Mouse (Mus musculus): ENCODE measurements around the gene Ctnna3.

Gene Ctnna3

GRCm38 (mm10) chr10:63714151-63714550, 284.3 kb downstream of the Ctnna3 start:
- no peak for DNase-seq

- DNase-seq, result no peak
Observed at GRCm38 (mm10) chr10:63768871-63769270, 339.0 kb downstream of the Ctnna3 start.

- DNase-seq, result no peak
Observed at GRCm38 (mm10) chr10:63771656-63772055, 341.8 kb downstream of the Ctnna3 start.

- no peak for DNase-seq
Observed at GRCm38 (mm10) chr10:63772074-63772473, 342.2 kb downstream of the Ctnna3 start.

DNA sequence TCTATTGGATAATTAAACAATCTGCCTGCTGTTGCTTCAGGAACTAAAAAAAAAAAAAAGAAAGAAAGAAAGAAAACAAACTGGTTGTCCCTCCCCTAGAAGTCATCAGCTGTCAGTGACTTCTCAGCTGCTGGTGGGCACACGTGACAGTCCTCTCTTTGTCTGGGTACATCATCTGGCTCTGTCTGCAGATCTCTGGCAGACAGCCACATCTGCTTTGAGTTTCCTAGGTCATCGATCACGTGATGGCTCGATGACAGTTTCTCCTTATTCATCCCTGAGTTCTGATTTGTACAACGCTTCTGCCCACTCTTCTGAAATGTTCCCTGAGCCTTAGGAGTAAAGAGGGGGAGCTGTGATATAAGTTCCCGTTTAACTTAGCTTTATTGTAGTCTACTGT, 352.1 kb downstream of the Ctnna3 start:
- DNase-seq, result no peak

- DNase-seq, result no peak
Observed at GRCm38 (mm10) chr10:63784808-63785535, 355.1 kb downstream of the Ctnna3 start.

GRCm38 (mm10) chr10:63786390-63786789, 356.5 kb downstream of the Ctnna3 start:
- no peak for DNase-seq

- no peak for DNase-seq
Observed at GRCm38 (mm10) chr10:63803909-63804308, 374.0 kb downstream of the Ctnna3 start.

DNA sequence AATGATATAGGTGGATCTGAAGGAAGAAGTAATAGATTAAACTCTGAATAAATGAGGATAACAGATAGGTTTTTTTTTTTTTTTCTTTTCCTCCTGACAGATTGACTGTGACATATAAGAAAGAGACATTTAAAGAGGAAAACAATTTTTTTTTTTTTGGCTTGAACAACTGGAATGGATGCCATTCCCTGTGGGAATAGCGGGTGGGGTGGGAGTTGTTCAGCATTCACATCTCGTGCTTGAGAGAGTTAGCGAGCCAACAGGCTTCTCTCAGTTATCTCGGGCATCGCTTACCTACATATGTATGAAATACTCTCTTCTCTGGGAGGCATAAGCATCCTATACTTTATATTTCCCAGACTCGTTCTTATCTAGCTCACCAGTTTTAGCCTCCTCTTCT, 375.7 kb downstream of the Ctnna3 start:
- no peak for DNase-seq

DNA sequence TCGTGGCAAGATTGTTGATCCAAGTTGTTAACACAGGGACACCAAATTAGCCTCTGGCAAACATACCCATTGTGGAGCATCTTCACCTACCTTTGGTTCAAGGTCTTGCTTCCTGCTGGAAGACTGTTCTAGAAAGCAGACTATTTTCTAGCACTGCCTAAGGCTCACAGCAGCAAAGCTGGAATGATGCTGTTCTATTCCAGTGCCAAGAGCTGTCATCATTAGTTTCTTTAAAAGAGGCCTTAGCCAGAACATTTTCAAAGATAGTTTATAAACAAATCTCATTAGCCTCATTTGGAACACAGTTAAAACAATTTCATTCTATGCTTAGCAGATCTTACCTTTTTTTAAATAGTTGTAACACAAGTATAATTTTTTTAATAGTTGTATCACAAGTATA, 376.4 kb downstream of the Ctnna3 start:
- no peak for DNase-seq

DNA sequence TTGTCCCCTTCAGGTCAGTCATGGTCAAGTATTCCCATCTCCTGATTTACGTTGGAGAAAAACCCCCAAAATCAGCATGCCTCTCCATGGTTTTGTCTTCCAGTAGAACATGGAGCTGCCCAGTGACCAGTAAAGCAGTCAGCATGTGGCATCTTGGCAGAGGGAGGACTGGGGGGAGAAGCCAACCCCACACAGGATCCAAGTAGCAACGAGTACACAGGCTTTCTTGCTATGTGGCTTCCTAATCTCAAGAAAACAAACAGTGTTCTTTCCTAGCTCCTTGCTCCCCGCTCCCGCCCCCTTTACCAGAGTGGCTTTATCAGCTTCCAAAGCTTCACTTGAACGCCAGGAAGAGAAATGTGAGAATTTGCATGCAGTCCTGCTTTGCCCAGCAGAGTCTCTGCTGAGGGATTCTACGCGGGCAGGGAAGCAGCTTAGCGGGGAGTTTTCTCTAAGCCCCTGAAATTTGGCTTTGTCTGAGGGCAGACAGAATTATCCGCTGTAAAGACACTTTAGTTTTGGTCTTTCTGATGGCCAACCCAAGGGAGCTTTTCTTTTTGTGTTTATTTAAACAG, 380.2 kb downstream of the Ctnna3 start:
- DNase-seq, result no peak

DNA sequence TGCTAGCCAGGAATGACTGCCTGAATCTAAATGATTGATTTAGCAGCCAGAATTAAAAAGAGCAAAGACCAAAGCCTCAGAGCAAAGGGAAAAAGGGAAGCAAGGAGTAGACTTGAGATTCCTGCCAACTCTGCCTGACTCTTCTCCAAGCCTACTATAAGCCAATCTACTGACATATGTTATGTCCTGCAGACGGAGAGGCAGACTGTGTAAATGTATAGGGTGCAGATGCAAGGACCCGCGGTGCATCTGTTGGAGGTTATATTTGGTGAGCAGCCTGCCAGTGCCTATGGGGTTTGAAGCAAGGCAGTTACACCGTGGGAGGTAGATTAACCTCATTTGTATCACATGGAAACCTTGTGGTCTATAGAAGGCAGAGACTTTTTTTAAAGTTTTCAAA, 409.1 kb downstream of the Ctnna3 start:
- no peak for DNase-seq

- no peak for DNase-seq
Observed at GRCm38 (mm10) chr10:63851946-63852345, 422.0 kb downstream of the Ctnna3 start.

- no peak for DNase-seq
Observed at GRCm38 (mm10) chr10:63869123-63869522, 439.2 kb downstream of the Ctnna3 start.

- DNase-seq, result no peak
Observed at GRCm38 (mm10) chr10:63880462-63880903, 450.6 kb downstream of the Ctnna3 start.

- no peak for DNase-seq
Observed at GRCm38 (mm10) chr10:63886449-63887088, 456.7 kb downstream of the Ctnna3 start.

- DNase-seq, result no peak
Observed at GRCm38 (mm10) chr10:63894612-63895011, 464.7 kb downstream of the Ctnna3 start.

GRCm38 (mm10) chr10:63899891-63900290, 470.0 kb downstream of the Ctnna3 start:
- no peak for DNase-seq

DNA sequence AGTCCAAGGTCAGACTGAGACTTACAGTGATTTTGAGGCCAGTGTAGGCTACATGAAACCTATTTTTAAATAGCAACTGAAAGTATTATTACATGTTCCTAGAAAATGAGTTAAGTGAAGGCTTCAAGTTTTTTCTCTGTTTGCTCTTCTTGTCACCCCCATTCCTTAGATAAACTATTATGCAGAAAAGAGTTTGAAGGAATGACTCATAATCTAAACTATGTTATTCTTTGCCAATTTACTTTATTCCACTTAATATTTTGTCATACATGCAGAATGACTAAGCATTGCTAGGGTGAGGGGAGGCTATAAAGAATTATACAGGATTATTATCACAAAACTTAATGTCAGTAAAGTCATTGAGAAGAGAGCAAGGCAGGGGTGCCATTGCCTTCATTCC, 479.0 kb downstream of the Ctnna3 start:
- DNase-seq, result no peak

- DNase-seq, result no peak
Observed at GRCm38 (mm10) chr10:63927334-63927733, 497.4 kb downstream of the Ctnna3 start, which contains the start of gene Gm10118. Gene Gm10118 (minus strand): TSS chr10:63927434.

GRCm38 (mm10) chr10:63933946-63934345, 504.0 kb downstream of the Ctnna3 start:
- no peak for DNase-seq

DNA sequence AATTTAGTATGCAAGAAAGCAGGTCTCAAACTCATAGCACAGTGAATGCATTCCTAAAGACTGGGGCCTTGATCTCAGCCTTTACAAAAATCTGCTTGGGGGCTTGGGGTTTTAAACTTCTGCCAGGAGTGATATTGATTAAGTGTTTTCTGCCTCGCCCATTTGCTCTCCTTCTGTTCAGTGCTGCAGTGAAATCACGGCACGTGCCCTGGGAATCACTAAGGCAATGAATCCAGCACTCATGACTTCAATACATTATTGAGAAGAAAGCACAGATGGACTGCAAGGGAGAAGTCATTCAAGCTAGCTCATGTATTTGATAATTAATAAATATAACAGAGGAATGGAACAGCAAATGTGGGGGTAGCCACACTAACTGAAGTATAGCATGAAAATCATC, 515.6 kb downstream of the Ctnna3 start:
- no peak for DNase-seq

- no peak for DNase-seq
Observed at GRCm38 (mm10) chr10:63947266-63947665, 517.4 kb downstream of the Ctnna3 start.

- DNase-seq, result no peak
Observed at GRCm38 (mm10) chr10:63950867-63951266, 521.0 kb downstream of the Ctnna3 start.
